Mouse (Mus musculus): Measurements from ENCODE around the gene Acsbg2. TPM values are rescaled to one million over a fixed set of nuclear protein-coding genes. Genes with fewer than 3 reads are reported as not detected.
"Not testable (repeated sequence)": the region's sequence is repeated elsewhere in the genome, so short reads cannot be mapped to it uniquely, and the experiment has no call there.

Acsbg2 gene
- polyA plus RNA-seq (2016; fragmentation: Nextera tagmentation; extraction: Ambion mirVana): not detected in 2 replicates

DNA sequence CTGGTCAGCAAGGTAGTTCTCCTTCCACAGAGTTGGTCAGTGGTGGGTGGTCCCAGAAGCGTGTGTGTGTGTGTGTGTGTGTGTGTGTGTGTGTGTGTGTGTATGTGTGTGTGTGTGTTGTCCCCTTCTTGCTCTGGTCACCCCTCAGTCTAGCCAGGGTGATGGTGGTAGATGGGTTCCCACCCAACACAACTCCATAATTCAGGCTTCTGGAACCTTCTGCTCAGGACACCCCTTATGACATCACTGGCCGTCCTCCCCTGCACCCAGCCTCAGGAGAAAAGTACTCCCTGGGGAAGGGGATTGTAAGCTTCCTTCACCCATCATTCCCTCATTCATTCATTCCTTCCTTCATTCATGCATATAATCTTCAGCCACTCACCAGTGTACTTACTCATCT, at the start of gene Acsbg2:
TSS of gene Acsbg2 (minus strand) at position 211 of the 400 bp plus-strand sequence.
- Histone ChIP-seq H3K4me3 (no peak within 1 kb of the TSS), H3K4me1 (no peaks in the 10 kb centered on the region), H3K27me3 (no peaks in the 10 kb centered on the region), H3K9me3 (no peaks in the 10 kb centered on the region), H3K36me3 (no peaks in the 10 kb centered on the region), H3K4me2 (replicated peaks) (no peak within 1 kb of the TSS), H3K9ac (replicated peaks) (no peak within 1 kb of the TSS), H3K27ac (replicated peaks) (no peak within 1 kb of the TSS)
- 85% methylated on average over 2 of the region's 2 CpGs for WGBS
- no peak for ATAC-seq (ENCODE audit: low FRiP score, low read depth)

DNA sequence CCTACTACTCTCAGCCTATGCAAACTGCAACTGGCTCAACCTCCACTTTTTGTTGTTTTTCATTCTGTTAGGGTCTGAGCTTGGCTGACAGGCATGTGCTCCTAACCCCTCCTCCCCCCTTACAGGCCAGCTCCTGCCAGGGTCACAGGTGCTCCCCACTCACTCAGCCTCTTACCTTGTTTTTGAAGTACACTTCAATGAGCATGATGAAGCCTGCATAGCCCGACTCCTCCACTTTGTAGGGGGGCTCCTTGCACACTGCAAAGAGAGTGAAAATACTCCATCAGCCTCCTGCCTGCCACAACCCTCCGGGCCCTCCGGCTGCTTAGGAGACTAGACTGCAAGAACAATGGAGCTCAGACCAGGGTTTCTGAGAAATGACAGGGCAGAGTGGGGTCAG, 45.5 kb upstream of the Acsbg2 start:
- H3K9me3 ChIP-seq: no peaks in the 10 kb centered on the region
- ATAC-seq (ENCODE audit: low FRiP score, low read depth): no peak
- H3K4me2 ChIP-seq (replicated peaks): no peak overlapping the region
- H3K4me1 ChIP-seq: no peaks in the 10 kb centered on the region
- 95% methylated on average over 3 of the region's 3 CpGs for WGBS
- H3K27me3 ChIP-seq: no peaks in the 10 kb centered on the region
- no peak overlapping the region for H3K27ac ChIP-seq (replicated peaks)
- H3K36me3 ChIP-seq: peaks cover 88% of the 10 kb centered on the region
- H3K4me3 ChIP-seq: no peak overlapping the region
- H3K9ac ChIP-seq (replicated peaks): no peak overlapping the region

DNA sequence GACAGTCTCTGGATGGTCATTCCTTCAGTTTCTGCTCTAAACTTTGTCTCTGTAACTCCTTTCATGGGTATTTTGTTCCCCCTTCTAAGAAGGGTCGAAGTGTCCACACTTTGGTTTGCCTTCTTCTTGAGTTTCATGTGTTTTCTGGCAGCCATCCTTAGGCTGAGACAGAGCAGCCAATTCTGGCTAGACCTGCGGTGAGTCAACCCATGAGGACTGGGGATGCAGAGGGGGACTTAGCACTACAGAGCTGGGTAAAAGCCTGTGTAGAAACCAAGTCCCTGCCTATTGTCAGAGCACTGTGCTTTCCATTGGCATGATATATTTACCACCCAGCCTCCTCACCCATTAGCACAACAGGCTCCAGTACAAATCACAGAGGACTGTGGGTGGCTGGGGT, 42.9 kb upstream of the Acsbg2 start:
- no peak overlapping the region for H3K9ac ChIP-seq (replicated peaks)
- no peak for ATAC-seq (ENCODE audit: low FRiP score, low read depth)
- H3K36me3 ChIP-seq: peaks cover 88% of the 10 kb centered on the region
- no peak overlapping the region for H3K27ac ChIP-seq (replicated peaks)
- H3K9me3 ChIP-seq: no peaks in the 10 kb centered on the region
- no peak overlapping the region for H3K4me2 ChIP-seq (replicated peaks)
- no peaks in the 10 kb centered on the region for H3K4me1 ChIP-seq
- 90% methylated on average over 2 of the region's 2 CpGs for WGBS
- H3K27me3 ChIP-seq: no peaks in the 10 kb centered on the region
- H3K4me3 ChIP-seq: no peak overlapping the region

DNA sequence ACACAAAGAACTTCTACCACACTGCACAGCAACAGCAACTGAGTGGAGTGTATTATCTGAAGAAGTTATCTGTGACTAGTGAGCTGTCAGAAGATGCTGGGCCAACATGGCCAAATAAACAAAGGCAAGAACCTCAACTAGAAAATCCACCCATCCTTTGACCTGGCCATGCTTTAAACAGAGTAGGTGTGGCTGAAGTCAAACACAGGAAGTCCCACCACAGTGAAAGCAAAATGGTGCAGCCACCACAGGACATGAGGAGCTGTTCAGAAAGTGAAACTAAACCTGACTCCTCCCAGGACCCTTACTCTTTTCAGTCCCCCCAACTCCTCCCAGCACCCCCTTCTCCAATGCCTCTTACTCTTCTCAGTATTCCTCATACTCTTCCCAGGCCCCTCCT, 39.2 kb upstream of the Acsbg2 start:
- no peak overlapping the region for H3K9ac ChIP-seq (replicated peaks)
- H3K9me3 ChIP-seq: no peaks in the 10 kb centered on the region
- no peaks in the 10 kb centered on the region for H3K4me1 ChIP-seq
- peaks cover 87% of the 10 kb centered on the region for H3K36me3 ChIP-seq
- no peaks in the 10 kb centered on the region for H3K27me3 ChIP-seq
- ATAC-seq (ENCODE audit: low FRiP score, low read depth): no peak
- no peak overlapping the region for H3K4me3 ChIP-seq
- no peak overlapping the region for H3K4me2 ChIP-seq (replicated peaks)
- H3K27ac ChIP-seq (replicated peaks): no peak overlapping the region

DNA sequence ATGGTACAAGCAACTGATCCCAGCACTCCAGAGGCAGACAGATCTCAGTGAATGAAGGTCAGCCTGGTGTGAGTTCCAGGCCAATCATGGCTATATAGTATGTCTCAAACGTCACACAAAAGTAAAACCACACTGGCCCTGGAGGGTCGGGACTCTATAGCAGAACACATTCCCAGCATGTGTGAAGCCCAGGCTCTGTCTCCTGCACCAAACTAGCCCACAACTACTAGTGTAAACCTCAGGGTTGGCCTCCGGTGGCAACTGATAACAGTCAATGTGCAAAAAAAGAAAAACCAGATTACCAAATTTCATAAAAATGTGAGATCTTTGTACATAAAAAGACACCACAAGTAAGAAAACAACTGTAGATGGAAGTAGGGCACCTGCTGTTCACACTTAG, 38.8 kb upstream of the Acsbg2 start:
- WGBS: 87% methylated on average over 3 of the region's 3 CpGs

DNA sequence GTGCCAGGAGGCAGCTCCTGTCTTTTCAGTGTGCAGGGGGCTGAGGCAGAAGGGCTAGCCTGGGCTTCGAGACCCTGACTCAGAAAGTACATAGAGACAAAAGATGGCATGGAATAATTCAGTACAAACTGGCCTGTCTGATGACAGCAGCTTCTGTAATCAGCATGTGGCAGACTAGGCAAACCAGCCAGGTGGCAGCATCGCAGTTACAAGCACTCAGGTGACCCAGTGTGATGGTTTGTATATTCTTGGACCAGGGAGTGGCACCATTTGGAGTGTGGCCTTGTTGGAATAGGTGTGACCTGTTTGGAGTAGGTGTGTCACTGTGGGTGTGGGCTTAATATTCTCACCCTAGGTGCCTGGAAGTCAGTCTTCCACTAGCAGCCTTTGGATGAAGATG, 35.5 kb upstream of the Acsbg2 start:
- not testable (repeated sequence) for H3K9ac ChIP-seq (replicated peaks); H3K4me3 ChIP-seq; H3K9me3 ChIP-seq; ATAC-seq (ENCODE audit: low FRiP score, low read depth); H3K27me3 ChIP-seq; H3K27ac ChIP-seq (replicated peaks); H3K4me2 ChIP-seq (replicated peaks); H3K4me1 ChIP-seq
- WGBS: 82% methylated on average over 2 of the region's 2 CpGs
- peaks cover 84% of the 10 kb centered on the region for H3K36me3 ChIP-seq

More for the DNA sequence above, 38.8 kb upstream of the Acsbg2 start:
- Histone ChIP-seq H3K27me3 (no peaks in the 10 kb centered on the region), H3K9ac (replicated peaks) (no peak overlapping the region), H3K4me3 (no peak overlapping the region), H3K9me3 (no peaks in the 10 kb centered on the region), H3K4me1 (no peaks in the 10 kb centered on the region), H3K36me3 (peaks cover 90% of the 10 kb centered on the region), H3K4me2 (replicated peaks) (no peak overlapping the region), H3K27ac (replicated peaks) (no peak overlapping the region)
- ATAC-seq (ENCODE audit: low FRiP score, low read depth): no peak

DNA sequence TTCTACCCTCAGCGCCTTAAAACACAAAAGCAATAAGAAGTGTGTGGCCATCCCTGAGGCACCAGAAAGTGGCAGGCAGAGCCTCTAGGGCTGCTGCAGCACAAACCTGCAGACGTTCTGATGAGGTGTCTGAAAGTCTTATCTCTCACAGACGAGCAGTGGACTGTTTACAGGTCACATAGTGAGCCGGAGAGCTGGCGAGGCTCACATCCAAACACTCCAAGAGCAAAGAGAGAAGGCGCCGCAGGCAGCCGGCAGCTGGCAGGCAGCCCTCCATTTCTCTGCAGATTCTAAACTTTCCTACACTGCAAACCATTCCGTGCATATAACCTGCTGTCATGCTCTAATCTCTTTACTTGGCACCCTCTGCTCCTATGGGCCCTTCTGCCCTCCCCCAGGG, 33.6 kb upstream of the Acsbg2 start:
- no peak overlapping the region for H3K27ac ChIP-seq (replicated peaks)
- H3K9me3 ChIP-seq: no peaks in the 10 kb centered on the region
- 95% methylated on average over 9 of the region's 9 CpGs for WGBS

DNA sequence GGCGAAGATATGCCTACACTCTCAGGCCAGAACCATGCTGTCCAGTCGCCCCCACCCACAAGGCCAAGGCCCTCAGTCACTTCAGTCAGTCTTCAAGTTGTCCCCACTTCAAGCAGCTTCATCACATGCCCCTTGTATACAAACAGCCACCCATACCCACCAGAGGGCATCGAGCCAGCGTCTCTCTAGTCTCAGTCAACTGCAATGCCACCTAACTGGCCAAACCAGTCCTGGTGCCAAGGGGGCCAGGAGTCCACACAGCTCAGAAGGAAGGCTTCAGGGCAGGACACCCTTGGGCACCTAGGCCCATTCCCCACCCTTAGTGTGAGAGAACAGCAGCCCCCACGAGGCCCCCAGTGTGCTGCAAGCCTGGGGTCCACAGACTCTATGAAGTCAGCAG, 32.8 kb upstream of the Acsbg2 start:
- no peak overlapping the region for H3K4me3 ChIP-seq
- WGBS: 92% methylated on average over 5 of the region's 5 CpGs
- H3K27ac ChIP-seq (replicated peaks): no peak overlapping the region
- peaks cover 2% of the 10 kb centered on the region; the same call in 1 of the 2 replicates for H3K4me1 ChIP-seq
- no peak for ATAC-seq (ENCODE audit: low FRiP score, low read depth)
- H3K9ac ChIP-seq (replicated peaks): no peak overlapping the region
- H3K4me2 ChIP-seq (replicated peaks): no peak overlapping the region
- H3K27me3 ChIP-seq: no peaks in the 10 kb centered on the region
- no peaks in the 10 kb centered on the region for H3K9me3 ChIP-seq
- H3K36me3 ChIP-seq: peaks cover 86% of the 10 kb centered on the region

More for the DNA sequence above, 33.6 kb upstream of the Acsbg2 start:
- Histone ChIP-seq H3K36me3 (peaks cover 84% of the 10 kb centered on the region), H3K4me3 (no peak overlapping the region), H3K9ac (replicated peaks) (no peak overlapping the region), H3K4me1 (peaks cover 2% of the 10 kb centered on the region; the same call in 1 of the 2 replicates), H3K4me2 (replicated peaks) (no peak overlapping the region), H3K27me3 (no peaks in the 10 kb centered on the region)
- no peak for ATAC-seq (ENCODE audit: low FRiP score, low read depth)

DNA sequence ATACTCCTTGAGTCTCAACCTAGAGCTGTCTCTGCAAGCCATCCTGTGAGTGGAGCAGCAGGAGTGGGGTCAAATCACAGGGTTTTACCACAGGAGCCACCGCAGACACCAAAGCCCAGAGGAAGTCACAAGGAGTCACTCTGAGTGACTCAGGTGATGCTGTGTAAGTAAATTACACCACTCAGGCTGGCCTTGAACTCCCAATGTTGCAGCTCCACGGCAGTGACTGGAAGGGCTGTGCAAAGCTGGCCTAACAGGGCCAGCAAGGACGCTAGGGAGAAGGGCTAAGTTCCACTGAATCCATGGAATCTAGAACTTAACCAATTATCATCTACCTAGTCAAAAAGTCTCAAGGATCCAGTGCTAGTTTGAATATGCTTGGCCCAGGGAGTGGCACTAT, 31.9 kb upstream of the Acsbg2 start:
- ATAC-seq (ENCODE audit: low FRiP score, low read depth): no peak
- Histone ChIP-seq H3K27me3 (no peaks in the 10 kb centered on the region), H3K9ac (replicated peaks) (no peak overlapping the region), H3K4me1 (peaks cover 2% of the 10 kb centered on the region; the same call in 1 of the 2 replicates), H3K36me3 (peaks cover 86% of the 10 kb centered on the region), H3K4me3 (no peak overlapping the region), H3K4me2 (replicated peaks) (no peak overlapping the region), H3K9me3 (no peaks in the 10 kb centered on the region), H3K27ac (replicated peaks) (no peak overlapping the region)
- 92% methylated on average over 3 of the region's 3 CpGs for WGBS

DNA sequence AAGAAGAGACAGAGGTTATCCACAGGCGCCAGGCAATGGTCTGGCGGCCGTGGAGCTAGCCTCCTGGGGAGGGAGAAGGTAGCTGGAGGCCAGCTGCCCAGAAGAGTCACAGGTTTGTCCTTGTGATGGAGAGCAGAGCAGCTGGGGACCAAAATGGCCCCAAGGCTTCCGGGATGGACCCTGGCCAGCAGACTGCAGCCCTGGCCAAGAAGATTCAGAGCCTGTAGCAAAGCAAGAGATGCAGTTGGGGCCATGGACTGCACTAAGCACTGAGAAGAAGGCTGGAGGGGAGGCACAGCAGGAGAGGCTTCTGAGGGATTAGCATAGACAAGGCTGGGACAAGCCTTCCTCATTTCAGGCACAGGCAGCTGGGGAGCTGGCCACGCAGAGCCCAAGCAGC, 28.5 kb upstream of the Acsbg2 start:
- WGBS: 75% methylated on average over 5 of the region's 5 CpGs
- Histone ChIP-seq H3K9me3 (no peaks in the 10 kb centered on the region), H3K27me3 (no peaks in the 10 kb centered on the region), H3K9ac (replicated peaks) (no peak overlapping the region), H3K4me2 (replicated peaks) (no peak overlapping the region), H3K4me1 (peaks cover 2% of the 10 kb centered on the region; the same call in 1 of the 2 replicates), H3K27ac (replicated peaks) (peak overlapping the region; percentile 30; the same call in 1 of the 2 replicates), H3K4me3 (no peak overlapping the region), H3K36me3 (peaks cover 88% of the 10 kb centered on the region)
- ATAC-seq (ENCODE audit: low FRiP score, low read depth): no peak

DNA sequence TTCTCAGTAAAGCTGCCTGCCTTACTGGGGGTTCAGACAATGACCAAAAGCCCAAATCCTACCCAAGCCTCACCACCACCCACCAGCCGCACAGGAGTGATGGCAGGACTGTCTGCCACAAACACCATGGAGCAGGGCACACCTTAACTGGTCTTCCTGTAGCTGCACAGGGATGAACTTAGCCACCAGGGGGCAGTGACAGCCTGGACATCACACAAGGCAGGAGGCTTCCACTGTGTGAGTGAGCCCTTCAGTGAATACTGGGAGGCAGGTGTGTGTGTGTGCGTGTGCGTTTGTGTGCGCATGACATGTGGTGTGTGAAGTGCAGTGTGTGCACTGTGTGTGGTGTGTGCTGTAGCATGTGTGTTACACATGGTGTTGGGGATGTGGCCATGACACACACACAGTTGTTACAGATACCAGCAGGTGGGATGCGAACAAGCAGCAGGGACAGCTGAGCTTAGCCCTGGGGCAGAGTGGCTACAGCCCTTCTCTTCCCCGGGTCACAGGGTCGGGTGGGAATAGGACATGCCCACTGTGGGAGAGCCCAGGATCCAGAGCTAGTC, 23.5 kb upstream of the Acsbg2 start:
- WGBS: 85% methylated on average over 7 of the region's 7 CpGs
- ATAC-seq (ENCODE audit: low FRiP score, low read depth): peak; percentile 48
- no peak overlapping the region for H3K27ac ChIP-seq (replicated peaks)
- no peak overlapping the region for H3K9ac ChIP-seq (replicated peaks)
- H3K36me3 ChIP-seq: peaks cover 94% of the 10 kb centered on the region
- no peak overlapping the region for H3K4me2 ChIP-seq (replicated peaks)
- peaks cover 13% of the 10 kb centered on the region for H3K4me1 ChIP-seq
- no peaks in the 10 kb centered on the region for H3K9me3 ChIP-seq
- H3K4me3 ChIP-seq: no peak overlapping the region
- H3K27me3 ChIP-seq: no peaks in the 10 kb centered on the region

DNA sequence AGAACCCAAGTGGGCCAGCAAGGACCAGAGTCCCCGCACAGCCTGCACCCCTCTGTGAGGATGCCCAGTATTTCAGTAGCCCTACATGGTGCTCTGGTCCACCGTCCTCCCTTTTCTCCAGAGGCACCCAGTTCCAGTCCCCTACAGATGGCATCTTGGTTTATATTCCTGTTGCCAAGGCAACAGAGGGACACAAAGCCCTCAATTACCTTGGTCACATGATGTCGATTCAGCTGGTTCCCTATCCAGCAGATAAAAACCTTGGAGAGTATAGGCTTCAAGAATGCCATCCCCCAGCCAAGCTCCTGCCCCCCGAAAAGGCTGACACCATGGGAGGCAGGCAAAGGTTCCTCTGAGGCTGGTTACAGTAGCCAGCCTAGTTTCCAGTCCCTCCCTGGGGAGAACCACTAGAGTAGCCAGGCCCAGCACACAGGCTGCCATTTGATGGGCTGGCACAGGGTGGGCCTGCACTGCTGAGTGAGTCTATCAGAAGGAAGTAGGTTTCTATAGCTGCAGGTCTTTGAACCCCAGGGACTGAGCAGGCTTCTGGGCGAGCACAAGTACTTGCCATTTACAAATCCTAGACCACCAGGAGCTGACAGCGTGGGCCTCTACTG, 22.4 kb upstream of the Acsbg2 start:
- 68% methylated on average over 6 of the region's 6 CpGs for WGBS
- Histone ChIP-seq H3K4me1 (peaks cover 13% of the 10 kb centered on the region), H3K9me3 (no peaks in the 10 kb centered on the region), H3K27me3 (no peaks in the 10 kb centered on the region), H3K9ac (replicated peaks) (no peak overlapping the region), H3K4me3 (no peak overlapping the region), H3K36me3 (peaks cover 94% of the 10 kb centered on the region), H3K4me2 (replicated peaks) (no peak overlapping the region), H3K27ac (replicated peaks) (peak overlapping the region; percentile 40)
- peak; percentile 53 for ATAC-seq (ENCODE audit: low FRiP score, low read depth)

Measured in midbrain, embryonic 12.5 days (tissue).